Mouse (Mus musculus) testis, adult 2 months (tissue): Measurements from ENCODE around the gene Babam2. TPM values are rescaled to one million over a fixed set of nuclear protein-coding genes. Genes with fewer than 3 reads are reported as not detected.
A peak's percentile ranks its signal among the peaks of the same experiment; 100 is the strongest.

Experiments used
- H3K27ac ChIP-seq: fragments of 200-500 bp; 2 replicates; pipeline ENCODE4 v1.5.1; 2012; ENCODE audit warnings: low read depth, low read length; ENCODE audit not compliant: control insufficient read depth, insufficient read depth
- H3K27me3 ChIP-seq: fragments of 200-500 bp; 2 replicates; pipeline ENCODE4 v1.6.1; 2012; ENCODE audit warnings: mild to moderate bottlenecking, low read length, moderate library complexity; ENCODE audit not compliant: control insufficient read depth, insufficient read depth
- H3K36me3 ChIP-seq: fragments of 200-500 bp; 2 replicates; pipeline ENCODE4 v1.6.1; 2012; ENCODE audit warnings: mild to moderate bottlenecking, low read length; ENCODE audit not compliant: control insufficient read depth, insufficient read depth
- H3K4me1 ChIP-seq: fragments of 200-500 bp; 2 replicates; pipeline ENCODE4 v1.6.1; 2012; ENCODE audit warnings: low read length; ENCODE audit not compliant: control insufficient read depth, insufficient read depth
- H3K4me3 ChIP-seq: fragments of 200-500 bp; 2 replicates; pipeline ENCODE4 v1.5.1; 2012; ENCODE audit warnings: low read depth, mild to moderate bottlenecking, low read length, moderate library complexity, mixed read lengths; ENCODE audit not compliant: control insufficient read depth
- CTCF ChIP-seq: fragments of 200-500 bp; IDR thresholded peaks from 2 replicates; pipeline ENCODE4 v1.5.1; 2012; ENCODE audit warnings: low read depth, mild to moderate bottlenecking, inconsistent platforms, low read length, moderate library complexity; ENCODE audit not compliant: control insufficient read depth, insufficient read depth, insufficient replicate concordance
- POLR2A ChIP-seq: fragments of 200-500 bp; IDR thresholded peaks from 2 replicates; pipeline ENCODE4 v1.6.1; 2012; ENCODE audit warnings: low read depth, mild to moderate bottlenecking, inconsistent platforms, low read length, moderate library complexity; ENCODE audit not compliant: control insufficient read depth
- polyA plus RNA-seq: library from polyadenylated mRNA; depleted of rRNA; stranded (reverse); fragments of >200 nt; gene quantifications from 2 replicates; pipeline ENCODE4 v1.2.3, GENCODE M21; 2012

Gene Babam2
- polyA plus RNA-seq, 1 experiment, result 38.5 TPM

DNA sequence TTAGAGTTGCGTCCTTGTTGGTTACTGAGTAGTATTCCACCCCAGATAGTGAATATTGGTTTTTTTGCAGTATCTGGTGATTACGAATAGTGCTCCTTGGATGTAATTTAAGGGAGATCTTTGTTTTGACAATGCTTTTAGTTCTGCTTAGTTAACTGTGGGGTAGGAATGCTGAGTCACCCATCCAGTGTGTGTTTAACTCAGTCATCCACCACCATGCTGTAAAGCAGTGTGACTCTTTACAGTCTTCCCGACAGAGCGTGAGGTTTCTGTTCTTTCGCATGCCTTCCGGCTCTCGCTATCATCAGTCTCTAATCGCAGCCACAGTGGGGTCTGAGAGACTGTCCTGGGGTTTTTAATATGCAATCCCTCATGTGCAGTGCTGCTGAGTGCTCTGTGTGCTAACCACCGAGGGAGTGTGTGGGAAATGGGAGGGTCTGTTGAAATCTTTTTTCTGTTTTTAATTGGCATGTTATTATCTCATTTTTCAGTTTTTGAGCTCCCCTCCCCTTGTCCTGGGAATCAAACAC lies 318.5 kb downstream of the Babam2 start:
- Histone ChIP-seq H3K27me3 (no peaks in the 10 kb centered on the region), H3K4me3 (no peak overlapping the region), H3K36me3 (no peaks in the 10 kb centered on the region), H3K27ac (no peak overlapping the region), H3K4me1 (no peaks in the 10 kb centered on the region)
- TF ChIP-seq CTCF, result no peak
- no peak for TF ChIP-seq POLR2A

DNA sequence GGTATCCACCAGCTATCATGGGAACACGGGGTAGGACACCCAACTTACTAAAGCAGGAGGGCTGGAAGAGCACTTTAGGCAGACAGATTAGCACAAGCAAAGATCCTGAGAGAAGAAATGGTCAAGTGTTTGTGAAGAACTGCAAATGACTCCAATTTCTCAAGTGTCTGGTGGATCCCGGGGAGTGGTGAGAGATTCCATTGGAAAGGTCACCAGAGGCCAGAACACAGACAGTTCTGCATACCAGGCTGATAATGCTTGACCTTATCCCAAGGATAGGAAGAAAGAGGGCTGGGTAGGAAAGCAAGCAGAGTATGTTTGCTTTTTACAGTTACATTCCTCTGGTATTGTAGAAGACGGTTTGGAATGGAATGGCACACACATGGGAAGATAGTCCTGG lies 320.2 kb downstream of the Babam2 start:
- Histone ChIP-seq H3K27me3 (no peaks in the 10 kb centered on the region), H3K4me3 (no peak overlapping the region)
- TF ChIP-seq CTCF (no peak), POLR2A (no peak)

DNA sequence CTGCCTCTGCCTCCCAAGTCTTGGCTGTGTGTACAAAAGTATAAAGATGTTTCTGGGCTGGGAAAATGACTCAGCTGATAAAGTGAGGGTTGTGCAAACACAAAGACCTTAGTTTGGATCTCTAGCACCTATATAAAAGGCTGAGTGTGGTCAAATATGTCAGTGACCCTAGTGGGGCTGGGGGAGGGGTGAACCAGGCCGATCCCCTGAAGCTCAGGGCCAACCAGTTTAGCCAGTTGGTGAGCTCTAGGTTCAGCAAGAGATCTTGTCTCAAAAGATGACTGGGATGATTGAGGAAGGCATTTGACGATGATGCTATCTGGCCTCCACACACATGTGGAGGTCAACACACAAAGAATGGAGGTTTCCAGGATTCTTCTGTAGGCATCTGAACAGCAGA lies 320.8 kb downstream of the Babam2 start:
- TF ChIP-seq POLR2A (no peak), CTCF (no peak)
- Histone ChIP-seq H3K4me1 (no peaks in the 10 kb centered on the region), H3K27ac (0 out of 2 replicates have a peak overlapping the region, but pooled peaks have one; percentile 13), H3K27me3 (no peaks in the 10 kb centered on the region), H3K4me3 (no peak overlapping the region), H3K36me3 (no peaks in the 10 kb centered on the region)

More for the DNA sequence above, 320.2 kb downstream of the Babam2 start:
- Histone ChIP-seq H3K27ac (no peak overlapping the region), H3K4me1 (no peaks in the 10 kb centered on the region), H3K36me3 (no peaks in the 10 kb centered on the region)

DNA sequence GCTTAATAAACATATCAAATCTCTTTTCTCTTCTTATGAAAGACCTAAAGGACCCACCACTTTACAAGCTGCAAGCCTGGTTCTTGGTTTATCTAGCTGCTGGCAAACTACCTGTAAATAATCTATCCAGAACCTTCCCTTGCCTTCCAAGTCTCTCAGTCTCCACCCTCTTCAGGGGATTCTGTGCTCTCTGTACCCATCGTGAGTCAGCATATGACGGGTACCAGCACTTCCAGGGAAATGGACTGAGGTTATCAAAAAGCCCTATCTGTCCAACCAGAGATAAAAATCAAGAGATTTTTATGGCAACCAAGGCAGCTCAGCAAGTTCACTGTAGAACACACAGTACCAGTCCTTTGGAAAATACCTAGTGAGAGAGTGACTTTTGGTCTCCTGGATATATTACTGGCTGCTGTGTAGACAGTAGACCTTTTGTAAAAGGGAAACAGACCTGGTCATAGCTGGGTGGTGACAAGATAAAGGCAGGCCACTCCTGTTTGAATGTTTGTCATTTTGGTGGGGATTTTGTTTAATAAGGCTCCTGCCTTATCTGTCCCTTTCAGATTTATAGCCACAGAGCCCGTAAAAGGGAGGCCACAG lies 332.4 kb downstream of the Babam2 start:
- H3K4me3 ChIP-seq, result no peak overlapping the region
- H3K27me3 ChIP-seq, result no peaks in the 10 kb centered on the region
- H3K27ac ChIP-seq, result no peak overlapping the region
- no peaks in the 10 kb centered on the region for H3K36me3 ChIP-seq
- no peak for TF ChIP-seq POLR2A
- TF ChIP-seq CTCF, result no peak
- no peaks in the 10 kb centered on the region for H3K4me1 ChIP-seq

DNA sequence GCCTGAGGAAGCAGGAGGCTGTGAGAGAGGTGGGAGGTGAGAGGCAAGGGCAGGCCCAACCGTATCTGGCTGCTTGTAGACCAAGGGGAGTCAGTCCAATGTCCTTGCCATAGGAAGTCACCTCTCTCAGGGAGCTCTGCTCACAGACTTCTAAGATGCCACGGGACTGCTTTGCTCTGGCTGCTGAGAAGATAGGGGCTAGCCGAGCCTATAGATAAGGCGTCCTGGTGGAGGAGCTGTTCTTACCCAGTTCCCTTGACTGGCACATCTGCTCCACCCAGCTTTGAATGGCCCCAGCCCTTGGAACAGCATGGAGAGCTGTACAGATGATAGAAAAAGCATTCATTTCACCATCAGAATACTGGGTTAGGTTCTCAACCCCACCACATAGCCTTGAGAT lies 335.7 kb downstream of the Babam2 start:
- Histone ChIP-seq H3K4me3 (no peak overlapping the region), H3K27me3 (no peaks in the 10 kb centered on the region), H3K4me1 (no peaks in the 10 kb centered on the region), H3K36me3 (no peaks in the 10 kb centered on the region), H3K27ac (no peak overlapping the region)
- TF ChIP-seq POLR2A, result no peak
- TF ChIP-seq CTCF, result no peak

DNA sequence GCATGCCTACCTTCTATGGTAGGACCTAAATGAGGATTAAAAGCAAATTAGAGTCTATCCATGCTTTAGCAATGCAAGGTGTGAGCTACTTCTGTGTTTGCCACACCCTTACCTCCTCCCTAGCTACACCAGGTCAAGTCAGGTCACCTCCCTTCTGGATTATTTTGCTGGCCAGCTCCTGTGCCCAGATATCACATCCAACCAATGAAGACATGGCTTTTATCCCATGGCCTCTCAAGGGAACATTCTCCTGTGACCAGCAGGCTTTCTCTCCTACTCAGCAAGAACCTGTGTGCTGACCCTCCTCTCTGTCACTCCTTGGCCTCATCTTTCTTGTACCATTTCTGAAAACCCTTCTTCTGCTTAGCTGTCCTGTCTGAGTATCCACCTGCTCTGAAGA lies 336.1 kb downstream of the Babam2 start:
- Histone ChIP-seq H3K27me3 (no peaks in the 10 kb centered on the region), H3K4me3 (no peak overlapping the region), H3K4me1 (no peaks in the 10 kb centered on the region), H3K27ac (no peak overlapping the region), H3K36me3 (no peaks in the 10 kb centered on the region)
- TF ChIP-seq POLR2A (no peak), CTCF (no peak)

DNA sequence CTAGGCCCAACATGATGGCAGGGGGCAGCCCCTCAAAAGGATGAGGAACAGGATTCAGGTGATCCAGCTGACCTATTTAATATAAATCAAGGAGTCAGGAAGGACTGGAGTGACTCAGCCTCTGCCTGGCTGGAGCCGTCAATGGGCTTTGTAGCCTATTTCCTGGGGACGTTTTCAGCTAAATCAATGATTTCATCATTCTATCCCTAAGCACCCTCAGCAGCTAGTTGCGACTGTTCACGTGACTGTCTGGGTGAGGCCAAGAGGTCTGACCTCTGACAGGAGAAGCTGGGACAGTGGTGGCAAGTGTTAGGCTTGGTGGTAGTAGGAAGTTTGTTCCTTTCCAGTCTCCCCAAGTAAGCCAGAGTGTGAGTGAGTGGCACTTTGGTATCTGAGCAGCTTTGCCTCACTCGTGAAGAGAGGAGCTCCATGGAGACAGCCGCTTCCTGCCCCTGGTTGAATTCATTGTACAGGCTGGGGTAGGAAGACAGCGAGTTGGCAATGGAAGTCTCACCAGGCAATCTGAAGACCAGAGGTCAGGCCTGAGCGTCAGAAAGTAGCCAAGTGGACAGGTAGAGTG lies 337.1 kb downstream of the Babam2 start:
- no peak for TF ChIP-seq CTCF
- TF ChIP-seq POLR2A, result no peak
- no peak overlapping the region for H3K4me3 ChIP-seq

More for the DNA sequence above, 337.1 kb downstream of the Babam2 start:
- Histone ChIP-seq H3K4me1 (no peaks in the 10 kb centered on the region), H3K27ac (no peak overlapping the region), H3K27me3 (no peaks in the 10 kb centered on the region), H3K36me3 (no peaks in the 10 kb centered on the region)
